Mouse (Mus musculus) olfactory bulb, adult 2 months (tissue): ENCODE results near the gene Pigl.

Experiments
- CTCF ChIP-seq: fragments of 200-500 bp; IDR thresholded peaks from 2 replicates; pipeline ENCODE4 v1.5.1; 2012; ENCODE audit warnings: low read depth, mild to moderate bottlenecking, low read length, moderate library complexity; ENCODE audit not compliant: insufficient read depth
- POLR2A ChIP-seq: fragments of 200-500 bp; IDR thresholded peaks from 2 replicates; pipeline ENCODE4 v1.6.1; 2012; ENCODE audit warnings: mild to moderate bottlenecking, low read depth, low read length, moderate library complexity; ENCODE audit not compliant: insufficient read depth

DNA sequence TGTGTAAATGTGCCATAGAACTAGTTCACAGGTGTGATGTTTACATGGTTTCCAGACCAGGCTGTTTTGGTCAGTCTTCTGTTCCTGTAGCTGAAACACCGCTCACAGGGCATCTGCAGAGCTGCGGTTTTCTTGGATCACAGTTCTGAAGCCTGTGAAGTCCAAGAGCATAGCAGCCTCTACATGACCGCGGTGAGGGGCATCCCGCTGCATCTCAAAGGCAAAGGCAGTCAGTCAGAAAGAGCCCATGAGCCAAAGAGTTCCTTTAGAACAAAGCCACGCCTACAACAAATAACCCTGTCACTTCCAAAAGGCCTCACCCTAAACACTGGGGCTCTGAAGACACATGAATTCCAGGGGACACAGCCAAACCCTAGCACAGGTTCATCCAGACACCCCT lies 55.1 kb downstream of the Pigl start:
- no peak for TF ChIP-seq CTCF
- no peak for TF ChIP-seq POLR2A
